Mouse (Mus musculus) urinary bladder, adult 18-20 months (tissue): ENCODE data around the gene Hsd11b1.
"Not testable (repeated sequence)": the region's sequence is repeated elsewhere in the genome, so short reads cannot be mapped to it uniquely, and the experiment has no call there.

Source experiments
- DNase-seq, 2 experiments: peaks; one replicate each; pipeline ENCODE4 v3.0.0; 2022; ENCODE audit warnings: low spot score in 2 of 2, mixed read lengths in 2 of 2

Gene Hsd11b1

GRCm38 (mm10) chr1:193279492-193279891 is 15.6 kb upstream of the Hsd11b1 start:
- DNase-seq: no peak

- DNase-seq: no peak
Measured at GRCm38 (mm10) chr1:193278414-193279045, 14.7 kb upstream of the Hsd11b1 start.

- no peak for DNase-seq
Measured at GRCm38 (mm10) chr1:193274407-193275071, 10.7 kb upstream of the Hsd11b1 start.

GRCm38 (mm10) chr1:193272916-193273601 is 9.2 kb upstream of the Hsd11b1 start, which contains the start of gene G0s2:
Gene G0s2 (minus strand): TSS chr1:193273217.
- peak; percentile 25 to 77 for DNase-seq

GRCm38 (mm10) chr1:193272137-193272915 is 8.5 kb upstream of the Hsd11b1 start:
- DNase-seq: peak in 1 of 2 experiments; percentile 37

- no peak for DNase-seq
Measured at GRCm38 (mm10) chr1:193270965-193271763, 7.3 kb upstream of the Hsd11b1 start.

GRCm38 (mm10) chr1:193265734-193266133 is 1.9 kb upstream of the Hsd11b1 start:
- no peak for DNase-seq

GRCm38 (mm10) chr1:193263026-193263907 is 608 bp downstream of the Hsd11b1 start:
- no peak for DNase-seq

- DNase-seq: no peak
Measured at GRCm38 (mm10) chr1:193261897-193262548, 1.9 kb downstream of the Hsd11b1 start.

- no peak for DNase-seq
Measured at GRCm38 (mm10) chr1:193259559-193259958, 4.3 kb downstream of the Hsd11b1 start.

- DNase-seq: no peak
Measured at GRCm38 (mm10) chr1:193256621-193257098, 7.2 kb downstream of the Hsd11b1 start.

- no peak for DNase-seq
Measured at GRCm38 (mm10) chr1:193256289-193256577, 7.6 kb downstream of the Hsd11b1 start.

- DNase-seq: peak; percentile 52 to 57
Measured at GRCm38 (mm10) chr1:193255488-193256288, 8.2 kb downstream of the Hsd11b1 start.

GRCm38 (mm10) chr1:193255032-193255431 is 8.8 kb downstream of the Hsd11b1 start:
- no peak for DNase-seq

- DNase-seq: not testable (repeated sequence)
Measured at GRCm38 (mm10) chr1:193253895-193254294, 10.0 kb downstream of the Hsd11b1 start.

GRCm38 (mm10) chr1:193252616-193253015 is 11.3 kb downstream of the Hsd11b1 start:
- DNase-seq: no peak

- DNase-seq: no peak
Measured at GRCm38 (mm10) chr1:193251386-193251785, 12.5 kb downstream of the Hsd11b1 start.

- no peak for DNase-seq
Measured at GRCm38 (mm10) chr1:193250026-193250425, 13.8 kb downstream of the Hsd11b1 start.

GRCm38 (mm10) chr1:193244235-193244634 is 19.6 kb downstream of the Hsd11b1 start:
- DNase-seq: no peak
